Mouse (Mus musculus) layer of hippocampus, adult 9-11 months (tissue): ENCODE measurements at regions not wholly inside any gene's neighbourhood (a gene's known extent, or its start where the extent isn't known, plus 50 kb on each side); places are given as distances from the start of the nearest gene placed in this dataset.

Source experiments
- DNase-seq: peaks from one replicate; pipeline ENCODE4 v3.0.0; 2022

- DNase-seq = no peak
These were observed 51.9 kb upstream of the Cdyl start for GRCm38 (mm10) chr13:35607710-35608109.
